Mouse (Mus musculus) spleen, adult 18-20 months (tissue): ENCODE measurements around the gene Olfr1197.

Source experiments
- DNase-seq, 2 experiments: peaks; one replicate each; pipeline ENCODE4 v3.0.0; 2022; ENCODE audit warnings: mixed read lengths in 2 of 2

Olfr1197 gene

GRCm38 (mm10) chr2:88732266-88732665 lies at the start of gene Olfr1197:
Gene Olfr1197 (minus strand): TSS chr2:88732366.
- no peak for DNase-seq

GRCm38 (mm10) chr2:88770388-88770787 lies 38.2 kb upstream of the Olfr1197 start, which contains the start of gene Olfr1200:
Gene Olfr1200 (minus strand): TSS chr2:88770488.
- DNase-seq: no peak

GRCm38 (mm10) chr2:88760369-88760768 lies 28.2 kb upstream of the Olfr1197 start, which contains the start of gene Olfr1199:
Gene Olfr1199 (minus strand): TSS chr2:88760469.
- DNase-seq: no peak

- no peak for DNase-seq
Measured at GRCm38 (mm10) chr2:88751270-88751669, 19.1 kb upstream of the Olfr1197 start, which contains the start of gene Olfr1198. Gene Olfr1198 (minus strand): TSS chr2:88751370.

- no peak for DNase-seq
Measured at GRCm38 (mm10) chr2:88743379-88743778, 11.2 kb upstream of the Olfr1197 start.

- DNase-seq: no peak
Measured at GRCm38 (mm10) chr2:88704497-88704896, 27.7 kb downstream of the Olfr1197 start, which contains the start of gene Olfr1196. Gene Olfr1196 (minus strand): TSS chr2:88704597.

GRCm38 (mm10) chr2:88689087-88689486 lies 43.1 kb downstream of the Olfr1197 start, which contains the start of gene Olfr1195:
Gene Olfr1195 (minus strand): TSS chr2:88689187.
- no peak for DNase-seq
